Mouse (Mus musculus) embryonic facial prominence, embryonic 14.5 days (tissue): ENCODE measurements around the gene Slc35d1. TPM values are rescaled to one million over a fixed set of nuclear protein-coding genes. Genes with fewer than 3 reads are reported as not detected.
"Not testable (repeated sequence)": the region's sequence is repeated elsewhere in the genome, so short reads cannot be mapped to it uniquely, and the experiment has no call there.

Experiments
- ATAC-seq: fragments of 200-750 bp; cut with Nextera tagmentation; 2 replicates; pipeline ENCODE4 v1.8.0; 2017; ENCODE audit warnings: low read depth, moderate number of reproducible peaks, moderate TSS enrichment
- DNase-seq: peaks from one replicate; pipeline ENCODE4 v3.0.0-alpha.2; 2015; ENCODE audit warnings: low spot score
- H3K27ac ChIP-seq: fragments of 300-500 bp; sonication (generic); replicated peaks from 2 replicates; pipeline ENCODE4 v1.5.1; 2014; ENCODE audit warnings: low read depth, mild to moderate bottlenecking, low read length, moderate library complexity
- H3K27me3 ChIP-seq: fragments of 300-500 bp; sonication (generic); replicated peaks from 2 replicates; pipeline ENCODE4 v1.6.1; 2014; ENCODE audit warnings: low read length; ENCODE audit not compliant: control insufficient read depth, insufficient read depth
- H3K36me3 ChIP-seq: fragments of 300-500 bp; sonication (generic); 2 replicates; pipeline ENCODE4 v1.6.1; 2014; ENCODE audit warnings: low read length, mixed read lengths; ENCODE audit not compliant: control insufficient read depth, insufficient read depth
- H3K4me1 ChIP-seq: fragments of 300-500 bp; sonication (generic); 2 replicates; pipeline ENCODE4 v1.6.1; 2014; ENCODE audit warnings: antibody characterized with exemption, low read length; ENCODE audit not compliant: control insufficient read depth, insufficient read depth
- H3K4me2 ChIP-seq: fragments of 300-500 bp; sonication (generic); 2 replicates; pipeline ENCODE4 v1.6.1; 2014; ENCODE audit warnings: low read depth, mild to moderate bottlenecking, low read length, moderate library complexity, mixed read lengths
- H3K4me3 ChIP-seq: fragments of 300-500 bp; sonication (generic); 2 replicates; pipeline ENCODE4 v1.5.1; 2014; ENCODE audit warnings: low read depth, mild to moderate bottlenecking, low read length
- H3K9ac ChIP-seq: fragments of 300-500 bp; sonication (generic); 2 replicates; pipeline ENCODE4 v1.6.1; 2014; ENCODE audit warnings: low read depth, mild to moderate bottlenecking, low read length, moderate library complexity, mixed read lengths
- H3K9me3 ChIP-seq: fragments of 300-500 bp; sonication (generic); 2 replicates; pipeline ENCODE4 v1.6.1; 2016; ENCODE audit warnings: low read length; ENCODE audit not compliant: control insufficient read depth
- WGBS: fragments of 180-500 bp; shearing (Covaris S2); extraction: QIAGEN DNeasy Blood & Tissue Kit; methylation state at CpG from one replicate; pipeline ENCODE4 v1.1.7; 2014; 5-methylcytosine and 5-hydroxymethylcytosine counted together
- polyA plus RNA-seq: library from polyadenylated mRNA; unstranded; fragments of >200 nt; fragmentation: Nextera tagmentation; extraction: Ambion mirVana; gene quantifications from 2 replicates; pipeline ENCODE4 v1.2.1, GENCODE M21; 2014

The Slc35d1 gene
- polyA plus RNA-seq, 1 experiment from 2014 or later = 13.8 TPM

DNA sequence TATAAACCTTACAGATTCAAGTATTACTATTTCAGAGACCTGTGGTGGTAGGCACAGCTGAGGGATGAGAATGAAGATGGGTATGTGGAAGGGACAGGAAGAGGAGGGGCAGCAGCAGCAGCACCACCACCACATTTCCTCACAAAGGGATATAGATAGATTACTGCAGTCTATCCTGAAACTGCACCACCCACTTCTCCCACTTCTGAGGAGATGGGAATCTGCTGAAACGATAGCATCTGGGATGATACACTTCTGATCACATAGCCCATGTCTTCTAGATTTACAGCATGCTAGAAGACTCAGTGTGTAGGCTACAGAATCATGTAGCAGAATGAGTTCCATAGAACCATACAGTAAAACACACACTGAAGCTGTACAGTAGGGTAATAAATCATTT lies 37.3 kb downstream of the Slc35d1 start:
- Histone ChIP-seq H3K4me2 (no peak overlapping the region), H3K9me3 (no peaks in the 10 kb centered on the region), H3K4me3 (no peak overlapping the region), H3K4me1 (0 out of 2 replicates have a peak, but pooled peaks cover 5% of the 10 kb centered on the region), H3K27ac (no peak overlapping the region; the same call in 1 of the 2 replicates), H3K27me3 (no peaks in the 10 kb centered on the region), H3K9ac (no peak overlapping the region), H3K36me3 (peaks cover 54% of the 10 kb centered on the region)
- ATAC-seq (no peak), DNase-seq (no peak)
- 78% methylated on average over 1 of the region's 1 CpGs for WGBS

- H3K27ac ChIP-seq = no peak overlapping the region
- 71% methylated on average over 7 of the region's 7 CpGs for WGBS
- no peak overlapping the region for H3K4me2 ChIP-seq
- no peaks in the 10 kb centered on the region for H3K4me1 ChIP-seq
- H3K36me3 ChIP-seq = peaks cover 61% of the 10 kb centered on the region
- ATAC-seq (peak; percentile 50; the same call in 1 of the 2 replicates), DNase-seq (peak; percentile 63)
- no peak overlapping the region for H3K9ac ChIP-seq
- no peaks in the 10 kb centered on the region for H3K9me3 ChIP-seq
- H3K4me3 ChIP-seq = no peak overlapping the region
- no peaks in the 10 kb centered on the region for H3K27me3 ChIP-seq
Observed at GRCm38 (mm10) chr4:103174001-103174400, 41.0 kb downstream of the Slc35d1 start.

DNA sequence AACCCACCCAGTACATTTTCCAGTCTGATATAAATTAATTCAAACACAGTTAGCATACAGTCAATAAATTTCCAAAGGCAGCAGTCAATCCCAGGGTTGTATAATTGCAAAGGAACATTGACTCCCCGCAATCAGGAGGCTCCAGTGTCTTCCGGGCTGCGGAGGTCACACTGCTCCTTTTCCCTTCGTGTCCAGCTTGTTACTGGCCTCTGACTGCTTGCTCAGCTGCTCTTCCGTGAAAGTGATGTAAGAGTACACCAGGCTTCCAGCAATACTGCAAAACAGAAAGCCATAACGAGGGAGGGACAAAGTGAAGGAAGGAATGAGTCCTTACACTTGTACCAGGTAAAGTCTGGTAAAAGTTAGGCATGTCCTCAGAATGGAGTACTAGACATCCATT lies 41.5 kb downstream of the Slc35d1 start:
- ATAC-seq (no peak), DNase-seq (no peak)
- Histone ChIP-seq H3K9ac (no peak overlapping the region), H3K4me2 (no peak overlapping the region), H3K27me3 (no peaks in the 10 kb centered on the region), H3K4me3 (no peak overlapping the region), H3K36me3 (peaks cover 61% of the 10 kb centered on the region), H3K4me1 (no peaks in the 10 kb centered on the region), H3K27ac (no peak overlapping the region; the same call in 1 of the 2 replicates), H3K9me3 (no peaks in the 10 kb centered on the region)
- 71% methylated on average over 6 of the region's 6 CpGs for WGBS

DNA sequence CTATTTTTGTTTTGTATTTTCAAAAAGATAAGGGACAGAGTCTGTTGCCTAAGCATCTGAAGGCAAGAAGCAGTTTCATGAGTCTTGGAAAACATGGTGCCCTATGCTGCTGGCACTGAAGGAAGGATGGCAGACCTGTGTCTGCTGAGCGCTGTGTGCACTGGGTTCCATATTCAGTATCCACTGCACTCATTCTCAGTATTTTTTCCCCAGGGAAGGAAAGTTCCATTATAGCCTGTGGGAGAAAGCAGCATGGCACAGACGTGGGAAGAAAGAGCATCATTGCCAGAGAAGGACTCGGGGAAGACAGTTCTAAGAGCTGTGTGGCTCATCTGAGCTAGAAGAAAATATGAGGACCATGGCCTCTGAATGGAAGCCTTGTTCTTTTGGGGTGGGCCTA lies 43.7 kb downstream of the Slc35d1 start:
- no peak overlapping the region for H3K9ac ChIP-seq
- peaks cover 51% of the 10 kb centered on the region for H3K36me3 ChIP-seq
- no peaks in the 10 kb centered on the region for H3K9me3 ChIP-seq
- WGBS = 80% methylated on average over 3 of the region's 3 CpGs
- no peak overlapping the region for H3K27ac ChIP-seq
- DNase-seq (no peak), ATAC-seq (no peak)
- no peak overlapping the region for H3K4me2 ChIP-seq
- no peaks in the 10 kb centered on the region for H3K27me3 ChIP-seq
- no peaks in the 10 kb centered on the region for H3K4me1 ChIP-seq
- no peak overlapping the region for H3K4me3 ChIP-seq

DNA sequence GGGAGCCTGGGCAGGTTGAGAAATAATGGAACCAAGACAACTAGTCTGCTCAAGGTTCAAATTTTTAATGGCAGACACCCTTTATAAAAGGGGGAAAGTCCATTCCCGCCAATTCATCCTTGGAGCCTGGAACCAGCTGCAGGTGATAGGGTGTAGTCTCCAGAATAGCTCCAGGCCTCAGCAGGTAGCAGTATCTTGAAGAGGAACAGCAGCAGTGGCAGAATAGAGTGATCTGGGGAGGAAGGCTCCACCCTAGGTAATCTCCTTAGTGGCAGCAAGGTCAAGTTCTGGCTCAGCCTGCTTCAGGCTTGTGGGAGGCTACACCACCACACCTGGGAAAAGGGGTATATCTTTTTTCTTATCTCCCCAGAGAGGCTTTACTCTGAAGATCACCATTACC lies 48.8 kb downstream of the Slc35d1 start:
- not testable (repeated sequence) for H3K4me2 ChIP-seq, H3K27ac ChIP-seq, H3K27me3 ChIP-seq, H3K9me3 ChIP-seq, ATAC-seq, H3K4me1 ChIP-seq, H3K9ac ChIP-seq, H3K4me3 ChIP-seq, DNase-seq
- 100% methylated on average over 1 of the region's 1 CpGs for WGBS
- peaks cover 53% of the 10 kb centered on the region for H3K36me3 ChIP-seq

GRCm38 (mm10) chr4:103158781-103159180 lies 56.2 kb downstream of the Slc35d1 start:
- 82% methylated on average over 4 of the region's 4 CpGs for WGBS
- Histone ChIP-seq H3K36me3 (peaks cover 80% of the 10 kb centered on the region), H3K4me3 (no peak overlapping the region), H3K4me1 (no peaks in the 10 kb centered on the region), H3K9me3 (no peaks in the 10 kb centered on the region), H3K27me3 (no peaks in the 10 kb centered on the region), H3K9ac (no peak overlapping the region), H3K4me2 (no peak overlapping the region), H3K27ac (no peak overlapping the region)
- ATAC-seq (no peak), DNase-seq (no peak)

- WGBS = 82% methylated on average over 5 of the region's 5 CpGs
- Histone ChIP-seq H3K9me3 (no peaks in the 10 kb centered on the region), H3K4me1 (no peaks in the 10 kb centered on the region), H3K27me3 (no peaks in the 10 kb centered on the region), H3K4me3 (no peak overlapping the region), H3K36me3 (peaks cover 83% of the 10 kb centered on the region), H3K4me2 (no peak overlapping the region), H3K9ac (no peak overlapping the region), H3K27ac (no peak overlapping the region)
- no peak; the same call in 1 of the 2 replicates for ATAC-seq
- no peak for DNase-seq
Observed at GRCm38 (mm10) chr4:103151946-103152345, 63.0 kb downstream of the Slc35d1 start.

- no peaks in the 10 kb centered on the region for H3K4me1 ChIP-seq
- H3K4me2 ChIP-seq = no peak overlapping the region
- H3K27me3 ChIP-seq = no peaks in the 10 kb centered on the region
- DNase-seq = peak; percentile 78
- WGBS = 45% methylated on average over 5 of the region's 5 CpGs
- H3K9ac ChIP-seq = no peak overlapping the region
- no peaks in the 10 kb centered on the region for H3K9me3 ChIP-seq
- H3K4me3 ChIP-seq = no peak overlapping the region
- no peak overlapping the region for H3K27ac ChIP-seq
- ATAC-seq = no peak
- peaks cover 75% of the 10 kb centered on the region for H3K36me3 ChIP-seq
Observed at GRCm38 (mm10) chr4:103146339-103146738, 68.6 kb downstream of the Slc35d1 start.

- Histone ChIP-seq H3K9ac (no peak overlapping the region), H3K27me3 (no peaks in the 10 kb centered on the region), H3K4me1 (no peaks in the 10 kb centered on the region), H3K4me2 (no peak overlapping the region), H3K9me3 (no peaks in the 10 kb centered on the region), H3K36me3 (peaks cover 57% of the 10 kb centered on the region), H3K4me3 (no peak overlapping the region), H3K27ac (no peak overlapping the region)
- WGBS = 77% methylated on average over 1 of the region's 1 CpGs
- DNase-seq (no peak), ATAC-seq (no peak)
Observed at GRCm38 (mm10) chr4:103136946-103137345, 78.0 kb downstream of the Slc35d1 start.
